11 mouse cellular contexts compared by ENCODE assay signal in genomic region chr1:135735460-135735859, GRCm38 (mm10). TPM values are rescaled to one million over a fixed set of nuclear protein-coding genes. Genes with fewer than 3 reads are reported as not detected.
A peak's percentile ranks its signal among the peaks of the same experiment; 100 is the strongest.
DNase-seq lines count a peak whose midpoint lies in the region; ATAC-seq and TF ChIP-seq lines count a peak whose summit lies in the region.
"Had no signal": no experiment of that assay in that cellular context is flagged by ENCODE, and none has a peak within 500 bp of the region (broad histone marks: within the 10 kb centered on the region; RNA-seq: fewer than 3 reads in every experiment).

No protein-coding gene starts in this region.

- no peak for ATAC-seq in hindbrain, postnatal 0 days
- ATAC-seq in hindbrain, embryonic 16.5 days = no peak
- no peak for ATAC-seq in stomach, embryonic 16.5 days (ENCODE audit: insufficient read depth, low FRiP score)
- no peak for ATAC-seq in erythroid progenitor cell, adult 5-6 weeks (replicated peaks; ENCODE audit: low FRiP score, poor library complexity, severe bottlenecking)

- H3K4me3 ChIP-seq in cerebellum, adult 2 months (replicated peaks; ENCODE audit: insufficient read depth, low read depth, low read length) = no peak overlapping the region
- no peak overlapping the region for H3K4me3 ChIP-seq in hindbrain, postnatal 0 days (ENCODE audit: low read length)
- no peak overlapping the region for H3K4me3 ChIP-seq in hindbrain, embryonic 16.5 days (ENCODE audit: low read length)
- 0 out of 2 replicates have a peak overlapping the region, but pooled peaks have one; percentile 4 for H3K4me3 ChIP-seq in stomach, embryonic 16.5 days (replicated peaks; ENCODE audit: low read length)

- H3K27ac ChIP-seq in cerebellum, adult 2 months (ENCODE audit: insufficient read depth, low read length) = peak overlapping the region; percentile 68; the same call in 1 of the 2 replicates
- peak overlapping the region; percentile 16; the same call in 1 of the 2 replicates for H3K27ac ChIP-seq in hindbrain, postnatal 0 days
- no peak overlapping the region for H3K27ac ChIP-seq in hindbrain, embryonic 16.5 days (ENCODE audit: low read depth, low read length)
- H3K27ac ChIP-seq in stomach, embryonic 16.5 days (ENCODE audit: low read length) = peak overlapping the region; percentile 96

- H3K4me2 ChIP-seq in hindbrain, postnatal 0 days (ENCODE audit: low read depth, low read length) = no peak overlapping the region
- no peak overlapping the region for H3K4me2 ChIP-seq in hindbrain, embryonic 16.5 days (ENCODE audit: low read length)
- peak overlapping the region; percentile 81; the same call in 1 of the 2 replicates for H3K4me2 ChIP-seq in stomach, embryonic 16.5 days (ENCODE audit: low read depth, low read length)

- no peaks in the 10 kb centered on the region for H3K27me3 ChIP-seq in cerebellum, adult 2 months (ENCODE audit: control insufficient read depth, insufficient read depth, low read length)
- H3K27me3 ChIP-seq in hindbrain, postnatal 0 days (ENCODE audit: insufficient read depth, low read length) = no peaks in the 10 kb centered on the region
- H3K27me3 ChIP-seq in hindbrain, embryonic 16.5 days (replicated peaks; ENCODE audit: control insufficient read depth, insufficient read depth, low read length) = no peaks in the 10 kb centered on the region
- no peaks in the 10 kb centered on the region for H3K27me3 ChIP-seq in stomach, embryonic 16.5 days (ENCODE audit: control insufficient read depth, insufficient read depth, low read length)

- no peak for TF ChIP-seq CTCF in cerebellum, adult 2 months (IDR thresholded peaks at IDR 0.05; ENCODE audit: borderline replicate concordance, insufficient read depth, low read depth, low read length)
- no peak for TF ChIP-seq CTCF in hindbrain, postnatal 0 days (IDR thresholded peaks at IDR 0.05; ENCODE audit: low read depth)

- H3K36me3 ChIP-seq in hindbrain, postnatal 0 days (ENCODE audit: insufficient read depth, low read length) = no peaks in the 10 kb centered on the region
- no peaks in the 10 kb centered on the region for H3K36me3 ChIP-seq in hindbrain, embryonic 16.5 days (ENCODE audit: control insufficient read depth, insufficient read depth, low read length)
- H3K36me3 ChIP-seq in stomach, embryonic 16.5 days (ENCODE audit: control insufficient read depth, insufficient read depth, low read length) = no peaks in the 10 kb centered on the region

- H3K9me3 ChIP-seq in hindbrain, postnatal 0 days (ENCODE audit: low read length) = no peaks in the 10 kb centered on the region
- H3K9me3 ChIP-seq in hindbrain, embryonic 16.5 days (ENCODE audit: control insufficient read depth, low read length) = peaks cover 3% of the 10 kb centered on the region
- H3K9me3 ChIP-seq in stomach, embryonic 16.5 days (replicated peaks; ENCODE audit: control insufficient read depth, low read length) = no peaks in the 10 kb centered on the region

- 72% methylated on average over 6 of the region's 6 CpGs for WGBS in cerebellum, adult 2 months
- 50% methylated on average over 6 of the region's 6 CpGs for WGBS in hindbrain, postnatal 0 days
- 42% methylated on average over 6 of the region's 6 CpGs for WGBS in hindbrain, embryonic 16.5 days
- 44% methylated on average over 6 of the region's 6 CpGs for WGBS in stomach, embryonic 16.5 days

- H3K4me1 ChIP-seq in cerebellum, adult 2 months (ENCODE audit: control insufficient read depth, insufficient read depth, low read length) = no peaks in the 10 kb centered on the region
- H3K4me1 ChIP-seq in hindbrain, postnatal 0 days (ENCODE audit: insufficient read depth, low read length) = peaks cover 16% of the 10 kb centered on the region
- peaks cover 6% of the 10 kb centered on the region for H3K4me1 ChIP-seq in hindbrain, embryonic 16.5 days (ENCODE audit: control insufficient read depth, insufficient read depth, low read depth, low read length)
- H3K4me1 ChIP-seq in stomach, embryonic 16.5 days (ENCODE audit: control insufficient read depth, insufficient read depth, low read length) = peaks cover 78% of the 10 kb centered on the region

- no peak for DNase-seq in cerebellum, adult 2 months
- DNase-seq in cerebellum, adult 11 months = no peak
- DNase-seq in hindbrain, postnatal 0 days (ENCODE audit: low spot score) = no peak
- DNase-seq in retina, postnatal 1 day = peak; percentile 34
- no peak for DNase-seq in retina, embryonic 14.5 days (ENCODE audit: low spot score)
- DNase-seq: cerebellum, adult 8-10 months had no signal

- no peak overlapping the region for H3K9ac ChIP-seq in hindbrain, postnatal 0 days (replicated peaks; ENCODE audit: low read length)
- H3K9ac ChIP-seq in hindbrain, embryonic 16.5 days (ENCODE audit: low read depth, low read length) = no peak overlapping the region
- peak overlapping the region; percentile 62 for H3K9ac ChIP-seq in stomach, embryonic 16.5 days (ENCODE audit: low read length)

- TF ChIP-seq POLR2A in cerebellum, adult 2 months (IDR thresholded peaks at IDR 0.05; ENCODE audit: borderline replicate concordance, insufficient read depth, low read length) = no peak

RNA-seq across cellular contexts. Expression of gene Csrp1, which starts 15.6 kb away (rescaled TPM):
- polyA plus RNA-seq in cerebellum, adult 2 months (2012; rRNA removed) = 364 and 434 TPM in 2 replicates
- 93.1 and 95.2 TPM in 2 replicates for total RNA-seq in hindbrain, postnatal 0 days (2014; rRNA removed)
- 33.0 and 35.2 TPM in 2 replicates for polyA plus RNA-seq in hindbrain, postnatal 0 days (2015; fragmentation: Nextera tagmentation; extraction: Ambion mirVana)
- 20.6 and 23.7 TPM in 2 replicates for polyA plus RNA-seq in hindbrain, embryonic 16.5 days (2015; fragmentation: Nextera tagmentation; extraction: Ambion mirVana)
- polyA plus RNA-seq in stomach, embryonic 16.5 days (2015; fragmentation: Nextera tagmentation; extraction: Ambion mirVana) = 229 and 245 TPM in 2 replicates
- total RNA-seq in erythroid progenitor cell, adult 5-6 weeks (2015; ENCODE audit: low replicate concordance) = 46.5 and 48.6 TPM in 2 replicates
- total RNA-seq in erythroid progenitor cell, adult 5-6 weeks (2017; ENCODE audit: low replicate concordance) = 31.8 and 44.7 TPM in 2 replicates

RNA-seq across cellular contexts. Expression of gene Phlda3, which starts 30.5 kb away (rescaled TPM):
- polyA plus RNA-seq in cerebellum, adult 2 months (2012; rRNA removed) = 72.7 and 93.0 TPM in 2 replicates
- total RNA-seq in hindbrain, postnatal 0 days (2014; rRNA removed) = 66.4 and 82.3 TPM in 2 replicates
- 51.1 and 51.5 TPM in 2 replicates for polyA plus RNA-seq in hindbrain, postnatal 0 days (2015; fragmentation: Nextera tagmentation; extraction: Ambion mirVana)
- 43.1 and 49.5 TPM in 2 replicates for polyA plus RNA-seq in hindbrain, embryonic 16.5 days (2015; fragmentation: Nextera tagmentation; extraction: Ambion mirVana)
- 77.4 and 80.5 TPM in 2 replicates for polyA plus RNA-seq in stomach, embryonic 16.5 days (2015; fragmentation: Nextera tagmentation; extraction: Ambion mirVana)
- total RNA-seq in erythroid progenitor cell, adult 5-6 weeks (2015; ENCODE audit: low replicate concordance) = not detected in 2 replicates
- not detected in 2 replicates for total RNA-seq in erythroid progenitor cell, adult 5-6 weeks (2017; ENCODE audit: low replicate concordance)
- total RNA-seq: hematopoietic stem cell, adult 5-6 weeks had no signal

RNA-seq across cellular contexts. Expression of gene Tnni1, which starts 43.8 kb away (rescaled TPM):
- 22.1 and 25.9 TPM in 2 replicates for polyA plus RNA-seq in cerebellum, adult 2 months (2012; rRNA removed)
- total RNA-seq in hindbrain, postnatal 0 days (2014; rRNA removed) = 1.3 and 2.4 TPM in 2 replicates
- 1.0 and 1.1 TPM in 2 replicates for polyA plus RNA-seq in hindbrain, postnatal 0 days (2015; fragmentation: Nextera tagmentation; extraction: Ambion mirVana)
- polyA plus RNA-seq in hindbrain, embryonic 16.5 days (2015; fragmentation: Nextera tagmentation; extraction: Ambion mirVana) = 1.1 and 19.6 TPM in 2 replicates
- polyA plus RNA-seq in stomach, embryonic 16.5 days (2015; fragmentation: Nextera tagmentation; extraction: Ambion mirVana) = 6.2 and 84.9 TPM in 2 replicates
- total RNA-seq in erythroid progenitor cell, adult 5-6 weeks (2015; ENCODE audit: low replicate concordance) = not detected in 2 replicates
- total RNA-seq in erythroid progenitor cell, adult 5-6 weeks (2017; ENCODE audit: low replicate concordance) = not detected in 2 replicates
- total RNA-seq: hematopoietic stem cell, adult 5-6 weeks; MEL had no signal
